Mouse (Mus musculus) 3134 (cell line): ENCODE results near the gene Anxa1.

ENCODE experiments used
- DNase-seq: peaks from one replicate; pipeline ENCODE4 v3.0.0-alpha.2; 2011; ENCODE audit warnings: low spot score; ENCODE audit not compliant: insufficient read length; ENCODE audit errors: extremely low read depth

Anxa1 gene

GRCm38 (mm10) chr19:20385645-20386044, 5.1 kb downstream of the Anxa1 start:
- DNase-seq: no peak

GRCm38 (mm10) chr19:20381207-20381752, 9.5 kb downstream of the Anxa1 start:
- no peak for DNase-seq

- DNase-seq: no peak
These were observed 20.6 kb downstream of the Anxa1 start for GRCm38 (mm10) chr19:20370175-20370574.

GRCm38 (mm10) chr19:20366571-20366970, 24.2 kb downstream of the Anxa1 start:
- DNase-seq: no peak

GRCm38 (mm10) chr19:20366010-20366409, 24.7 kb downstream of the Anxa1 start:
- no peak for DNase-seq

- no peak for DNase-seq
These were observed 25.4 kb downstream of the Anxa1 start for GRCm38 (mm10) chr19:20365364-20365763.

GRCm38 (mm10) chr19:20364931-20365330, 25.8 kb downstream of the Anxa1 start:
- no peak for DNase-seq

GRCm38 (mm10) chr19:20363221-20363620, 27.5 kb downstream of the Anxa1 start:
- DNase-seq: peak; percentile 35

GRCm38 (mm10) chr19:20361917-20362577, 28.7 kb downstream of the Anxa1 start:
- DNase-seq: no peak

- DNase-seq: no peak
These were observed 32.1 kb downstream of the Anxa1 start for GRCm38 (mm10) chr19:20358679-20359078.

GRCm38 (mm10) chr19:20345317-20345917, 45.3 kb downstream of the Anxa1 start:
- no peak for DNase-seq

GRCm38 (mm10) chr19:20344511-20345316, 46.0 kb downstream of the Anxa1 start:
- no peak for DNase-seq

- DNase-seq: no peak
These were observed 46.7 kb downstream of the Anxa1 start for GRCm38 (mm10) chr19:20344052-20344451.
